Mouse (Mus musculus): ENCODE results near the gene Enkd1. TPM values are rescaled to one million over a fixed set of nuclear protein-coding genes. Genes with fewer than 3 reads are reported as not detected.

Enkd1 gene
- polyA plus RNA-seq, 1 experiment, result 24.8 TPM

DNA sequence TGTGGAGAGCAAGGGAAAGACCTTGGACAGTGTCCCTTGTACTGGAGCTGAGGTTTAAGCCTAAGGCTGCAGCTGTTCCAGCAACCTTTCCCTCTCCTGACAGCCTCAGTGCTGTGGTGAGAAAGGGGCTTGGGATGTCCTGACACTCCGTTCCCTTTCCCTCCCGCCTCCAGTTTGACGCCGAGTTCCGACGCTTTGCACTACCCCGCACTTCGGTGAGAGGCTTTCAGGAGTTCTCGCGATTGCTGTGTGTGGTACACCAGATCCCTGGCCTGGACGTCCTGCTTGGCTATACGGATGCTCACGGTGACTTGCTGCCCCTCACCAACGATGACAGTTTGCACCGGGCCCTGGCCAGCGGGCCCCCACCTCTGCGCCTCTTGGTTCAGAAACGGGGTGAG lies 6.0 kb downstream of the Enkd1 start:
- H3K36me3 ChIP-seq (ENCODE audit: control insufficient read depth, insufficient read depth), result peaks cover 8% of the 10 kb centered on the region

GRCm38 (mm10) chr8:105700966-105701824 lies 6.8 kb downstream of the Enkd1 start, which contains the start of the genes Acd and Pard6a:
Gene Acd, minus strand, starts transcription at chr8:105701102.
Gene Pard6a, plus strand, starts transcription at chr8:105701148.
- peaks cover 8% of the 10 kb centered on the region for H3K36me3 ChIP-seq (ENCODE audit: control insufficient read depth, insufficient read depth)
- peaks cover 2% of the 10 kb centered on the region for H3K79me3 ChIP-seq (ENCODE audit: low read depth)
- H3K27me3 ChIP-seq (ENCODE audit: control insufficient read depth, insufficient read depth, insufficient read length), result no peaks in the 10 kb centered on the region
- TF ChIP-seq CEBPB (IDR thresholded peaks at IDR 0.05; ENCODE audit: low read depth) (no peak), FOSL1 (IDR thresholded peaks at IDR 0.05; ENCODE audit: insufficient read depth, low read length, poor library complexity, severe bottlenecking) (no peak), MYOG (IDR thresholded peaks at IDR 0.05; ENCODE audit: control insufficient read depth, extremely low read depth, insufficient read length) (no peak), MAX (IDR thresholded peaks at IDR 0.05) (no peak), USF1 (IDR thresholded peaks at IDR 0.05; ENCODE audit: low read depth) (peak; percentile 95), MYOD1 (IDR thresholded peaks at IDR 0.05; ENCODE audit: control insufficient read depth, insufficient read length, low read depth) (no peak), CTCF (IDR thresholded peaks at IDR 0.05; ENCODE audit: control insufficient read depth, insufficient read depth, insufficient read length) (no peak)
- peak within 1 kb of the TSS; percentile 79 for H3K4me3 ChIP-seq (ENCODE audit: insufficient read depth, poor library complexity, severe bottlenecking)
- H3K79me2 ChIP-seq (ENCODE audit: control insufficient read depth, insufficient read depth), result peaks cover 14% of the 10 kb centered on the region
- peak within 1 kb of the TSS; percentile 91 for H3ac ChIP-seq (ENCODE audit: control insufficient read depth, insufficient read length, low read depth)

More for the DNA sequence above, 6.0 kb downstream of the Enkd1 start:
- Histone ChIP-seq H3K79me2 (ENCODE audit: control insufficient read depth, insufficient read depth) (peaks cover 22% of the 10 kb centered on the region), H3K79me3 (ENCODE audit: low read depth) (peaks cover 2% of the 10 kb centered on the region), H3K4me3 (ENCODE audit: insufficient read depth, poor library complexity, severe bottlenecking) (no peak overlapping the region), H3ac (ENCODE audit: control insufficient read depth, insufficient read length, low read depth) (no peak overlapping the region), H3K27me3 (ENCODE audit: control insufficient read depth, insufficient read depth, insufficient read length) (no peaks in the 10 kb centered on the region)
- TF ChIP-seq CEBPB (IDR thresholded peaks at IDR 0.05; ENCODE audit: low read depth), result no peak
- TF ChIP-seq USF1 (IDR thresholded peaks at IDR 0.05; ENCODE audit: low read depth), result no peak

GRCm38 (mm10) chr8:105700566-105700965 lies 7.4 kb downstream of the Enkd1 start:
- TF ChIP-seq USF1 (IDR thresholded peaks at IDR 0.05; ENCODE audit: low read depth) (no peak), CEBPB (IDR thresholded peaks at IDR 0.05; ENCODE audit: low read depth) (no peak), MYOG (IDR thresholded peaks at IDR 0.05; ENCODE audit: control insufficient read depth, extremely low read depth, insufficient read length) (no peak), MYOD1 (IDR thresholded peaks at IDR 0.05; ENCODE audit: control insufficient read depth, insufficient read length, low read depth) (no peak), FOSL1 (IDR thresholded peaks at IDR 0.05; ENCODE audit: insufficient read depth, low read length, poor library complexity, severe bottlenecking) (no peak), MAX (IDR thresholded peaks at IDR 0.05) (no peak)
- H3K36me3 ChIP-seq (ENCODE audit: control insufficient read depth, insufficient read depth), result peaks cover 8% of the 10 kb centered on the region
- H3K79me3 ChIP-seq (ENCODE audit: low read depth), result peaks cover 2% of the 10 kb centered on the region

DNA sequence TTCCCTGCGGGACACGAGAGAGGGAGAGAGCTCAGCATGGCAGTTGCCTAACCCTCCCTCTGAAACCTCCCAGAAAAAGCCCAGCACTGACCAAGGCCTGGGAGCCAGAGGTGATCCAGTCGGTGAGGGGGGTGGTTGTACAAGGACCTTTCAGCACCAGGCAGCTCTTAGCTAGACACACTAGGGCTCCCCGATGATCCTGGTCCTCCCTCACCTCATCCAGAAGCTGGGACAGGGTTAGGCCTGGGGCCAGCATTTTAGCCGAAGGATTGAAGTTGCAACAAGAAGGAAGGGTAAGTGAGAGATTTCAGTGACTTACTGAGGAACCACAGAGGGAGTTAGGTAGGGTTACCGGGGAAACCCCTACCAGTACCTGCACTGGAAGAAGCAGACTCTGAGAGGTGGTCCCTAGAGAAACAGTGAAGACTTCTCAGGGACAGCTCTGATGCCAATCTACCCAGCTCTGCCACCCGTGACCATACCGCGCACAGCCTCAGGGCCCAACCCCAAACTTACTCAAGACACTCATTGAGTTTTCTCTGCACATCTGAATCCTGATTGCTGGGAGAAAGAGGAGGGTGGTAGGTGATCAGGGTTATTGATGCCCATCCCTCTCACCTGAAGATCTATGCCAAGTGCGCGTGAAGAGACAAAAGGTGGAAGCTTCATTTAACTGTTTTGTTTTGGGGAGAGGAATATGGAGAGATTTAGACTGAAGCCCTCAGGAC lies 8.4 kb downstream of the Enkd1 start:
- TF ChIP-seq MAX (IDR thresholded peaks at IDR 0.05) (no peak), FOSL1 (IDR thresholded peaks at IDR 0.05; ENCODE audit: insufficient read depth, low read length, poor library complexity, severe bottlenecking) (no peak)
- Histone ChIP-seq H3K4me3 (ENCODE audit: insufficient read depth, poor library complexity, severe bottlenecking) (no peak overlapping the region), H3K79me3 (ENCODE audit: low read depth) (peaks cover 2% of the 10 kb centered on the region), H3K36me3 (ENCODE audit: control insufficient read depth, insufficient read depth) (peaks cover 8% of the 10 kb centered on the region), H3K79me2 (ENCODE audit: control insufficient read depth, insufficient read depth) (peaks cover 8% of the 10 kb centered on the region), H3K27me3 (ENCODE audit: control insufficient read depth, insufficient read depth, insufficient read length) (no peaks in the 10 kb centered on the region), H3ac (ENCODE audit: control insufficient read depth, insufficient read length, low read depth) (no peak overlapping the region)

More at GRCm38 (mm10) chr8:105700566-105700965, 7.4 kb downstream of the Enkd1 start:
- Histone ChIP-seq H3ac (ENCODE audit: control insufficient read depth, insufficient read length, low read depth) (peak overlapping the region; percentile 91), H3K4me3 (ENCODE audit: insufficient read depth, poor library complexity, severe bottlenecking) (peak overlapping the region; percentile 79), H3K79me2 (ENCODE audit: control insufficient read depth, insufficient read depth) (peaks cover 8% of the 10 kb centered on the region), H3K27me3 (ENCODE audit: control insufficient read depth, insufficient read depth, insufficient read length) (no peaks in the 10 kb centered on the region)

DNA sequence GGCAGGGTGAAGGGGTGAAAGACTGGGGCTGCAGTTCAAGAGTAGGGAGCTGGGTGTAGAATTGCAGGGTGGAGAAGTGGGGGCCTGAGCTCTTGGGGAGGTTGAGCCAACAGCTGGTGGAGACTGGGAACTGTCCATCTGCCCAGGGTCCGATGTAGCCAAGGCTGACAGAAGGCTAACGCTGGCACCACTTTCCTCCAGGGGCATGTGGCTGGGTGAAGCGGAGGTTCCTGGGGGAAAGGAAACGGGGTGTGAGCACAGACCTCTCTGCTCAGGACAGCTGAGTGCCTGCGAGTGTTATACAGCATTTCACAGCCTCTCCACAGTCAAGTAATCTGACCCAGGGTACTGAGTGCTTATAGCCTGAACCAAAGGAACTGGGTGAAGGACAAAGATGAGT lies 9.3 kb downstream of the Enkd1 start:
- Histone ChIP-seq H3ac (ENCODE audit: control insufficient read depth, insufficient read length, low read depth) (no peak overlapping the region), H3K27me3 (ENCODE audit: control insufficient read depth, insufficient read depth, insufficient read length) (no peaks in the 10 kb centered on the region), H3K4me3 (ENCODE audit: insufficient read depth, poor library complexity, severe bottlenecking) (no peak overlapping the region), H3K79me2 (ENCODE audit: control insufficient read depth, insufficient read depth) (peaks cover 8% of the 10 kb centered on the region), H3K36me3 (ENCODE audit: control insufficient read depth, insufficient read depth) (peaks cover 8% of the 10 kb centered on the region), H3K79me3 (ENCODE audit: low read depth) (peaks cover 2% of the 10 kb centered on the region)
- TF ChIP-seq MAX (IDR thresholded peaks at IDR 0.05) (no peak), MYOG (IDR thresholded peaks at IDR 0.05; ENCODE audit: control insufficient read depth, extremely low read depth, insufficient read length) (no peak), CEBPB (IDR thresholded peaks at IDR 0.05; ENCODE audit: low read depth) (no peak), CTCF (IDR thresholded peaks at IDR 0.05; ENCODE audit: control insufficient read depth, insufficient read depth, insufficient read length) (no peak), USF1 (IDR thresholded peaks at IDR 0.05; ENCODE audit: low read depth) (no peak), MYOD1 (IDR thresholded peaks at IDR 0.05; ENCODE audit: control insufficient read depth, insufficient read length, low read depth) (no peak), FOSL1 (IDR thresholded peaks at IDR 0.05; ENCODE audit: insufficient read depth, low read length, poor library complexity, severe bottlenecking) (no peak)

Data from C2C12 (cell line).